Mouse (Mus musculus): ENCODE measurements at regions not wholly inside any gene's neighbourhood (a gene's known extent, or its start where the extent isn't known, plus 50 kb on each side); places are given as distances from the start of the nearest gene placed in this dataset.

DNA sequence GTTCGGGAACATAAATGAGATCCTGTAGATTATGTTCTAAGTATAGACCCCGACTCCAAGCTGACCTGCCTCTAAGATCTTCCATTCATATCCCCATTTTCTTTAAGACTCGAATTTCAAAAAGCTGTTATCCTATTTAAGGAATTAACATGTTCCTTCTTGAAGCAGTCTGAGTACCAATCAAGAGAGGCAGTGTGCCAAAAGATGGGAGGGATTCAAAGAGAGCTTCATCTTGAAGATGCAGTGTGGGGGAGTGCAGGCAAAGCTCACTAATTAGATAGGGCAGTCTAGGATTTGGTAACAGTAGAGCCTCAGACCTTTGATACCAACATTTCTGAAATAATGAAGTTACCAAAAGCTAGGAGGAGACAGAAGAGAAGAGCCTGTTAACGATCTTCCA, 383.7 kb upstream of the Cdh5 start:
- TF ChIP-seq CEBPB (IDR thresholded peaks at IDR 0.05; ENCODE audit: insufficient read depth, poor library complexity, severe bottlenecking) = no peak
- H3ac ChIP-seq (ENCODE audit: control insufficient read depth, insufficient read length) = no peak overlapping the region
- no peaks in the 10 kb centered on the region for H3K27me3 ChIP-seq (ENCODE audit: control insufficient read depth, insufficient read depth, insufficient read length)
- H3K4me2 ChIP-seq (ENCODE audit: low read depth) = no peak overlapping the region
- no peaks in the 10 kb centered on the region for H3K36me3 ChIP-seq (ENCODE audit: control insufficient read depth, insufficient read depth)
- no peak overlapping the region for H3K4me3 ChIP-seq
- no peaks in the 10 kb centered on the region for H3K79me2 ChIP-seq (ENCODE audit: control insufficient read depth, insufficient read depth)

- Histone ChIP-seq H3K36me3 (ENCODE audit: control insufficient read depth, insufficient read depth) (no peaks in the 10 kb centered on the region), H3K27me3 (ENCODE audit: control insufficient read depth, insufficient read depth, insufficient read length) (no peaks in the 10 kb centered on the region), H3ac (ENCODE audit: control insufficient read depth, insufficient read length) (no peak overlapping the region), H3K79me2 (ENCODE audit: control insufficient read depth, insufficient read depth) (no peaks in the 10 kb centered on the region), H3K4me3 (no peak overlapping the region), H3K4me2 (ENCODE audit: low read depth) (no peak overlapping the region)
- no peak for TF ChIP-seq POLR2A (IDR thresholded peaks at IDR 0.05; ENCODE audit: insufficient read length, low read depth)
- no peak for TF ChIP-seq MAX (IDR thresholded peaks at IDR 0.05; ENCODE audit: low read depth)
- TF ChIP-seq MYOD1 (IDR thresholded peaks at IDR 0.05; ENCODE audit: control insufficient read depth in 1 of 3, insufficient read length in 2 of 3, low read depth in 2 of 3) = no peak
- no peak for TF ChIP-seq E2F4 (IDR thresholded peaks at IDR 0.05; ENCODE audit: insufficient read depth)
- TF ChIP-seq TCF12 (IDR thresholded peaks at IDR 0.05; ENCODE audit: insufficient read depth, poor library complexity, severe bottlenecking) = no peak
- TF ChIP-seq SRF (IDR thresholded peaks at IDR 0.05; ENCODE audit: control insufficient read depth, insufficient read length, low read depth) = no peak
- no peak for TF ChIP-seq USF1 (IDR thresholded peaks at IDR 0.05; ENCODE audit: low read depth)
These were observed 368.0 kb upstream of the Cdh5 start for GRCm38 (mm10) chr8:103733466-103733865.

- no peak overlapping the region for H3K4me2 ChIP-seq (ENCODE audit: low read depth)
- no peaks in the 10 kb centered on the region for H3K79me2 ChIP-seq (ENCODE audit: control insufficient read depth, insufficient read depth)
- H3K27me3 ChIP-seq (ENCODE audit: control insufficient read depth, insufficient read depth, insufficient read length) = no peaks in the 10 kb centered on the region
- no peak overlapping the region for H3ac ChIP-seq (ENCODE audit: control insufficient read depth, insufficient read length)
- no peaks in the 10 kb centered on the region for H3K36me3 ChIP-seq (ENCODE audit: control insufficient read depth, insufficient read depth)
- no peak overlapping the region for H3K4me3 ChIP-seq
- TF ChIP-seq MYOD1 (IDR thresholded peaks at IDR 0.05; ENCODE audit: control insufficient read depth in 1 of 3, insufficient read length in 2 of 3, low read depth in 2 of 3) (no peak), POLR2A (IDR thresholded peaks at IDR 0.05; ENCODE audit: insufficient read length, low read depth) (no peak), TCF3 (IDR thresholded peaks at IDR 0.05; ENCODE audit: insufficient read length, low read depth) (no peak), SRF (IDR thresholded peaks at IDR 0.05; ENCODE audit: control insufficient read depth, insufficient read length, low read depth) (no peak), POLR2AphosphoS2 (IDR thresholded peaks at IDR 0.05; ENCODE audit: insufficient read length, low read depth) (no peak), CEBPB (IDR thresholded peaks at IDR 0.05; ENCODE audit: insufficient read depth, poor library complexity, severe bottlenecking) (no peak), USF1 (IDR thresholded peaks at IDR 0.05; ENCODE audit: low read depth) (no peak), MAX (IDR thresholded peaks at IDR 0.05; ENCODE audit: low read depth) (no peak), E2F4 (IDR thresholded peaks at IDR 0.05; ENCODE audit: insufficient read depth) (no peak), REST (IDR thresholded peaks at IDR 0.05; ENCODE audit: insufficient read depth, insufficient read length) (no peak), TCF12 (IDR thresholded peaks at IDR 0.05; ENCODE audit: insufficient read depth, poor library complexity, severe bottlenecking) (no peak), MYOG (IDR thresholded peaks at IDR 0.05; ENCODE audit: control insufficient read depth in 1 of 3, insufficient read depth in 1 of 3, insufficient read length in 2 of 3, low read depth in 2 of 3) (no peak)
These were observed 363.1 kb upstream of the Cdh5 start for GRCm38 (mm10) chr8:103738330-103738729.

DNA sequence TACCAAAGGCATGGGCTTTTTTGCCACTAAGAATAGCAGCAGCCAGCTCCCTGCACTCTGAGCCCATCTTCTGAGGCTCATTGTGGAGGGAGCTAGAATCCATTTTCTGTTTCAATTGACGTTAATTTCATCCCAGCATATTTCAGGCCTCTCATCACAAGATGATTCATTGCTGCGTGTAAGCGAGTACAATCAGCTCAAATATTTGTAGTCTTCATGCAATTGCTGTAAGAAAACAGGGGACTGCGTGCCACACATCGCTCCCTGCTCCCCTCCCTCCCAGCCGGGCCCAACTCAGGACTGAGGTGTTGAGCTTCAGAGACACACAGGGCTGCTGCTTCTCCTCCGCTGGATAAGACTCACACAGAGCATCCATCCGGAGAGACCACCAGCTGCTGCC, 360.0 kb upstream of the Cdh5 start:
- no peaks in the 10 kb centered on the region for H3K27me3 ChIP-seq (ENCODE audit: control insufficient read depth, insufficient read depth, insufficient read length)

DNA sequence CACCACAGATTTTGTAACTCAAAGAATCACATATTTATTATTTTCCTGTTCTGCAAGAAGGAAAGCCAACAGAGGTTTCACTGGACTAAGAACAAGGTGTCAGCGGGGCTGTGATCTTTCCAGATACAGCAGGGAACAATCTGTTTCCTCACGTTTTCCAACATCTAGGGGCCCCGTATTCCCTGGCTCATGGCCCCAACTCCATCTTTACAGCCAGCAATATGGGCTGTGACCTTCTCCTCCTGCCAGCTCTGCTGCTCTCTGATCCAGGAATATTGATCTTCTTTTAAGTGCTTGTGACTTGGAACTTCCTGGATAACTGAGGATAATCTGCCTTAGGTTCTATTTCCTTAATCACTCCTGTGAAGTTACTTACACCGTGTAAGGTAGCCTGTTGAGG, 352.7 kb upstream of the Cdh5 start:
- Histone ChIP-seq H3K27me3 (ENCODE audit: control insufficient read depth, insufficient read depth, insufficient read length) (no peaks in the 10 kb centered on the region), H3K79me2 (ENCODE audit: control insufficient read depth, insufficient read depth) (no peaks in the 10 kb centered on the region), H3ac (ENCODE audit: control insufficient read depth, insufficient read length) (no peak overlapping the region), H3K4me3 (no peak overlapping the region), H3K4me2 (ENCODE audit: low read depth) (no peak overlapping the region), H3K36me3 (ENCODE audit: control insufficient read depth, insufficient read depth) (no peaks in the 10 kb centered on the region)
- no peak for TF ChIP-seq MAX (IDR thresholded peaks at IDR 0.05; ENCODE audit: low read depth)
- TF ChIP-seq MYOG (IDR thresholded peaks at IDR 0.05; ENCODE audit: control insufficient read depth in 1 of 3, insufficient read depth in 1 of 3, insufficient read length in 2 of 3, low read depth in 2 of 3) = no peak
- no peak for TF ChIP-seq USF1 (IDR thresholded peaks at IDR 0.05; ENCODE audit: low read depth)
- no peak for TF ChIP-seq TCF12 (IDR thresholded peaks at IDR 0.05; ENCODE audit: insufficient read depth, poor library complexity, severe bottlenecking)
- TF ChIP-seq E2F4 (IDR thresholded peaks at IDR 0.05; ENCODE audit: insufficient read depth) = no peak
- no peak for TF ChIP-seq REST (IDR thresholded peaks at IDR 0.05; ENCODE audit: insufficient read depth, insufficient read length)
- no peak for TF ChIP-seq POLR2AphosphoS2 (IDR thresholded peaks at IDR 0.05; ENCODE audit: insufficient read length, low read depth)
- TF ChIP-seq CEBPB (IDR thresholded peaks at IDR 0.05; ENCODE audit: insufficient read depth, poor library complexity, severe bottlenecking) = no peak
- no peak for TF ChIP-seq MYOD1 (IDR thresholded peaks at IDR 0.05; ENCODE audit: control insufficient read depth in 1 of 3, insufficient read length in 2 of 3, low read depth in 2 of 3)
- TF ChIP-seq POLR2A (IDR thresholded peaks at IDR 0.05; ENCODE audit: insufficient read length, low read depth) = no peak
- TF ChIP-seq SRF (IDR thresholded peaks at IDR 0.05; ENCODE audit: control insufficient read depth, insufficient read length, low read depth) = no peak
- no peak for TF ChIP-seq TCF3 (IDR thresholded peaks at IDR 0.05; ENCODE audit: insufficient read length, low read depth)

More for the DNA sequence above, 360.0 kb upstream of the Cdh5 start:
- no peaks in the 10 kb centered on the region for H3K79me2 ChIP-seq (ENCODE audit: control insufficient read depth, insufficient read depth)
- H3ac ChIP-seq (ENCODE audit: control insufficient read depth, insufficient read length) = no peak overlapping the region
- no peak overlapping the region for H3K4me3 ChIP-seq
- TF ChIP-seq POLR2AphosphoS2 (IDR thresholded peaks at IDR 0.05; ENCODE audit: insufficient read length, low read depth) (no peak), SRF (IDR thresholded peaks at IDR 0.05; ENCODE audit: control insufficient read depth, insufficient read length, low read depth) (no peak), TCF3 (IDR thresholded peaks at IDR 0.05; ENCODE audit: insufficient read length, low read depth) (no peak), MYOG (IDR thresholded peaks at IDR 0.05; ENCODE audit: control insufficient read depth in 1 of 3, insufficient read depth in 1 of 3, insufficient read length in 2 of 3, low read depth in 2 of 3) (no peak), MAX (IDR thresholded peaks at IDR 0.05; ENCODE audit: low read depth) (no peak), USF1 (IDR thresholded peaks at IDR 0.05; ENCODE audit: low read depth) (no peak), E2F4 (IDR thresholded peaks at IDR 0.05; ENCODE audit: insufficient read depth) (no peak), TCF12 (IDR thresholded peaks at IDR 0.05; ENCODE audit: insufficient read depth, poor library complexity, severe bottlenecking) (no peak), MYOD1 (IDR thresholded peaks at IDR 0.05; ENCODE audit: control insufficient read depth in 1 of 3, insufficient read length in 2 of 3, low read depth in 2 of 3) (no peak), CEBPB (IDR thresholded peaks at IDR 0.05; ENCODE audit: insufficient read depth, poor library complexity, severe bottlenecking) (no peak), POLR2A (IDR thresholded peaks at IDR 0.05; ENCODE audit: insufficient read length, low read depth) (no peak), REST (IDR thresholded peaks at IDR 0.05; ENCODE audit: insufficient read depth, insufficient read length) (no peak)
- H3K4me2 ChIP-seq (ENCODE audit: low read depth) = peak overlapping the region; percentile 12
- H3K36me3 ChIP-seq (ENCODE audit: control insufficient read depth, insufficient read depth) = no peaks in the 10 kb centered on the region

Measured in myocyte (in vitro differentiated cells).